Mouse (Mus musculus) thymus, adult 2 months (tissue): ENCODE data around the gene Ccdc33. TPM values are rescaled to one million over a fixed set of nuclear protein-coding genes. Genes with fewer than 3 reads are reported as not detected.

Source experiments
- DNase-seq: peaks from one replicate; pipeline ENCODE4 v3.0.0; 2021
- H3K27ac ChIP-seq: fragments of 200-500 bp; 2 replicates; pipeline ENCODE4 v1.5.1; 2012; ENCODE audit warnings: low read length, control low read depth; ENCODE audit not compliant: control insufficient read depth, insufficient read depth
- H3K27me3 ChIP-seq: fragments of 200-500 bp; 2 replicates; pipeline ENCODE4 v1.6.1; 2012; ENCODE audit warnings: mild to moderate bottlenecking, low read length, moderate library complexity, mixed read lengths; ENCODE audit not compliant: control insufficient read depth, insufficient read depth
- H3K36me3 ChIP-seq: fragments of 200-500 bp; 2 replicates; pipeline ENCODE4 v1.6.1; 2012; ENCODE audit warnings: mild to moderate bottlenecking, low read length, moderate library complexity; ENCODE audit not compliant: control insufficient read depth, insufficient read depth
- H3K4me1 ChIP-seq: fragments of 200-500 bp; replicated peaks from 2 replicates; pipeline ENCODE4 v1.6.1; 2012; ENCODE audit warnings: low read length; ENCODE audit not compliant: control insufficient read depth, insufficient read depth
- H3K4me3 ChIP-seq: fragments of 200-500 bp; 2 replicates; pipeline ENCODE4 v1.5.1; 2012; ENCODE audit warnings: mild to moderate bottlenecking, low read length, control low read depth, moderate library complexity; ENCODE audit not compliant: control insufficient read depth, insufficient read depth
- CTCF ChIP-seq: fragments of 200-500 bp; IDR thresholded peaks from 2 replicates; pipeline ENCODE4 v1.5.1; 2012; ENCODE audit warnings: mild to moderate bottlenecking, control low read depth, low read length, moderate library complexity, borderline replicate concordance; ENCODE audit not compliant: control insufficient read depth, poor library complexity, insufficient read depth; ENCODE audit errors: extremely low read depth
- POLR2A ChIP-seq: fragments of 200-500 bp; IDR thresholded peaks from 2 replicates; pipeline ENCODE4 v1.6.1; 2012; ENCODE audit warnings: mild to moderate bottlenecking, low read length, control low read depth, moderate library complexity; ENCODE audit not compliant: control insufficient read depth, poor library complexity, insufficient read depth; ENCODE audit errors: extremely low read depth
- WGBS: fragments of 180-500 bp; shearing (Covaris S2); methylation state at CpG from one replicate; pipeline ENCODE4 v1.1.7; 2018; 5-methylcytosine and 5-hydroxymethylcytosine counted together
- polyA plus RNA-seq: library from polyadenylated mRNA; depleted of rRNA; stranded (reverse); fragments of >200 nt; gene quantifications from 2 replicates; pipeline ENCODE4 v1.2.3, GENCODE M21; 2012

Gene Ccdc33
- polyA plus RNA-seq, 1 experiment, result 1.2 TPM

- no peaks in the 10 kb centered on the region for H3K27me3 ChIP-seq
- H3K27ac ChIP-seq, result no peak overlapping the region
- no peaks in the 10 kb centered on the region for H3K4me1 ChIP-seq
- TF ChIP-seq CTCF (no peak), POLR2A (no peak)
- H3K36me3 ChIP-seq, result no peaks in the 10 kb centered on the region
- 66% methylated on average over 2 of the region's 2 CpGs for WGBS
- DNase-seq, result no peak
- H3K4me3 ChIP-seq, result no peak overlapping the region
These were observed 30.2 kb upstream of the Ccdc33 start for GRCm38 (mm10) chr9:58148806-58149205.

DNA sequence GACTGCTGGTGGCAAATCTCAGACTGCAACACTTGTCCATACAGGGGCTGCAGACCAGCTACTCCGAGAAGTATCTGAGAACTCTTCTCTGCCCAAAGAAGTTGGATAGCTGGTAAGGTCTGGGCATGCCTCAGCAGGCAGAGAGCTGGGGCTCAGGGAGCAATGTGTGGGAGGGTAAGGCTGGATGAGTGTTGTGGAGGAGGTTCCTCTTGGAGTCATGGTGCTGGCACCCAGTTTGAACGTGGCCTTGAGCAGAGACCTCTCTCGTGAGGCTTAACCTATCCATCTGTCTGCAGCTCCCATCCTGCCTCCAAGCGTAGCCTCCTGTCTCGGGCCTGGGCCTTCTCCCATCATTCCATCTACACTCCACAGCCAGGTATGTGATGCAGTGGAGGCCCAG is 26.8 kb upstream of the Ccdc33 start:
- no peaks in the 10 kb centered on the region for H3K4me1 ChIP-seq
- no peak for DNase-seq
- no peak overlapping the region for H3K27ac ChIP-seq
- H3K4me3 ChIP-seq, result no peak overlapping the region
- TF ChIP-seq POLR2A (no peak), CTCF (no peak)
- no peaks in the 10 kb centered on the region for H3K36me3 ChIP-seq
- WGBS, result 88% methylated on average over 5 of the region's 5 CpGs
- no peaks in the 10 kb centered on the region for H3K27me3 ChIP-seq

DNA sequence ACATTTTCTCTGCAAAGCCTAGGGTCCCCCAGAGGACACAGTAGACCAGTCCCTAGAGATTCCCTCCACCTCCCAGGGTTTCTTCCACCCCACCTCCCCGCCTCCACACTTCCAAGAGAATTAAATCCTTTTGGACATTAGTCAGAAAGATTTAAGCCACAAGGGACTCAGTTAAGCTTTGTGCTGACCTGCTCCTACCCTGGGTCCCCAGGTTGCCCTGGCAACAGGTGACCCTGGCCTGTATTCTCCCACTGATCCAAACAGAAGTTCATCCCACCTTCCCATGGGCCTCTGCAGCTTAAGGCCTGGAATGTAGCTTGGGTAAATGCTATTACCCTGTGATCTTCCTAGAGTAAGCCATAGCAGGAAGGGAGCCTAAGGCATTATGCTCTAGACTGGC is 26.0 kb upstream of the Ccdc33 start:
- whole genome bisulfite sequencing, result 96% methylated on average over 1 of the region's 1 CpGs
- H3K27me3 ChIP-seq, result no peaks in the 10 kb centered on the region
- TF ChIP-seq CTCF (no peak), POLR2A (no peak)
- H3K36me3 ChIP-seq, result no peaks in the 10 kb centered on the region
- H3K27ac ChIP-seq, result no peak overlapping the region
- DNase-seq, result no peak
- no peak overlapping the region for H3K4me3 ChIP-seq
- peaks cover 3% of the 10 kb centered on the region for H3K4me1 ChIP-seq

GRCm38 (mm10) chr9:58143419-58143818 is 24.8 kb upstream of the Ccdc33 start:
- whole genome bisulfite sequencing, result 62% methylated on average over 7 of the region's 7 CpGs
- no peaks in the 10 kb centered on the region for H3K36me3 ChIP-seq
- peaks cover 4% of the 10 kb centered on the region for H3K4me1 ChIP-seq
- no peak for TF ChIP-seq POLR2A
- no peak for TF ChIP-seq CTCF
- no peak for DNase-seq
- H3K4me3 ChIP-seq, result no peak overlapping the region
- no peaks in the 10 kb centered on the region for H3K27me3 ChIP-seq
- H3K27ac ChIP-seq, result no peak overlapping the region

GRCm38 (mm10) chr9:58139947-58140346 is 21.3 kb upstream of the Ccdc33 start:
- TF ChIP-seq CTCF, result no peak
- no peak for TF ChIP-seq POLR2A
- Histone ChIP-seq H3K4me3 (no peak overlapping the region), H3K4me1 (peaks cover 4% of the 10 kb centered on the region), H3K27me3 (no peaks in the 10 kb centered on the region; the same call in 1 of the 2 replicates), H3K36me3 (no peaks in the 10 kb centered on the region), H3K27ac (no peak overlapping the region)
- WGBS, result 13% methylated on average over 6 of the region's 6 CpGs
- DNase-seq, result peak; percentile 43

DNA sequence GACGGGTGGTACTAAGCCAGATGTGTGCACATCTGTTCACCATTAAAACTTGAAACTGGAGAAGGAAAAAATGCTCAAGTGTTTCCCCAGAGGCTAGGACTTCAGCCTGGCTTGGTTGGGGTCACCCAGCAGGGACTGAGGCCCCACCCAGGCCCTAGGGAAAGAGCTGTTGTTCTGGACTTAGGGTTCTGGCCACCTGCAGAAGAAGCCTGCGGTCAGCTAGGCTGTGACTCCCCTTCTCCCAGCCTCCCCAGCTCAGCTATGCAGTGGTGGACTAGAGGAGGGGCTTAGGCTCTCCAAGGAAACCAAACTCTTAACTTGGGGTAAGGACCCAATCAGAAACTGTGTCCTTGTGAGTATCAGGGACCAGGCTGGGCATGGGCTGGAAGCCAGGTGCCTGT is 17.3 kb upstream of the Ccdc33 start:
- Histone ChIP-seq H3K4me3 (no peak overlapping the region), H3K27ac (no peak overlapping the region), H3K36me3 (no peaks in the 10 kb centered on the region), H3K4me1 (peaks cover 20% of the 10 kb centered on the region), H3K27me3 (no peaks in the 10 kb centered on the region; the same call in 1 of the 2 replicates)
- TF ChIP-seq POLR2A (no peak), CTCF (no peak)
- 43% methylated on average over 2 of the region's 2 CpGs for WGBS
- DNase-seq, result no peak

DNA sequence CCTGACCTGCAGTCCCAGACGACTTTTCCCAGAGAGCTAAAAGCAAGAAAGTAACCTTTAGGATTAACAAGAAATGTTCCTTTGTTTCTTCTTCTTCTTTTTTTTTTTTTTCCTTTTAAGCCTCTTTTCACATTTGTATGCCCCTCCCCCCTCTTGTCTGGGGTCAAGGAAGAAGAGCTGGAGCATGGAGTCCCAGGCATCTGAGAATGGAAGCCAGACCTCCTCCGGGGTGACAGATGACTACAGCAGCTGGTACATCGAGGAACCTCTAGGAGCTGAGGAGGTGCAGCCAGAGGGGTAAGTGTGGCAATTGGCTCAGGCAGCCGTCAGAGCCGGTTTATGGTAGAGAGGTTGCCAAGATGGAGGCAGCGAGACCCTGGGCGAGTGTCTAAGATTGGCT is 16.3 kb upstream of the Ccdc33 start:
- H3K4me1 ChIP-seq, result peaks cover 20% of the 10 kb centered on the region
- TF ChIP-seq POLR2A (no peak), CTCF (no peak)
- WGBS, result 26% methylated on average over 7 of the region's 7 CpGs
- DNase-seq, result no peak
- no peak overlapping the region for H3K27ac ChIP-seq
- no peaks in the 10 kb centered on the region; the same call in 1 of the 2 replicates for H3K27me3 ChIP-seq
- no peak overlapping the region for H3K4me3 ChIP-seq
- H3K36me3 ChIP-seq, result no peaks in the 10 kb centered on the region
